Mouse (Mus musculus): ENCODE results near the gene Zfhx3.

The Zfhx3 gene

DNA sequence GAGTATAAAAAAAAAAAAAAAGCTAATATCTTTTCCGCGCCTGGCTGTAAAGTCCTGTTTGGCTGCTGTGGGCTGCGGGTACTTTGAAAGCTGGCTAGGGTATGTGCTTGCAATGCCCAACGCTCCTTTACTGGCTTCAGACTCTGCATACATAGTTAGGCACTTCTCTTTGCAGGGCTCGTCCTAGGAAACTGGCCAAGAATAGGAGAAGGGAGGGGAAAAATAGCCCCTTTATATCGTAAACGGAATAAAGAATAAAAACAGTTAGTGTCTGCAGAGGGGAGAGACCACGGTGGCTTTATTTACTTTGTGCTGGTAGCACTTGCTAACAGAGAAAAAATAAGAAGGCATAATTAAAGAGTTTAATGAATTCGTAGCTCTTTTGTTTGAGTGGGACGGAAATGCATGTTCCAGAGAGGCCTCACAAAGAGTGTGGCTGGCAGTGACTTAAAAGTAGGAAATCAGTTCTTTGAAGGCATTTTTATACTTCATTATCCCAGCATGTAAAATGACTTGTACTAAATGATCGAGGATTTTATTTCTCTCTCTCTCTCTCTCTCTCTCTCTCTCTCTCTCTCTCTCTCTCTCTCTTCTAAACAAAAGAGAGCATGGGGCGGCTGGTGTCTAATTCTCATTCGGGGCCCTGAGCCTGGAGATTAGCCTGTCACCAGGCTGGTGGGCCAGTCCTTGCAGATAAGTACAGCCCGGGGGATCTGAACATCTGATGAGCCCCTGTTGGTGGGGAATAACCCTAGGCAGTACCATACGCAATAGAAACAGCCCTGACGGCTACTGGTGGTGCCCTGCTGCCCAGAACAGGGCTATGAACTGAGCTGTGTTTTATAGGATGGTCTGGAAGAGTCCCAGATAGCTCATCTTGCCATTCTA is 159.8 kb downstream of the Zfhx3 start:
- no peak for DNase-seq

DNA sequence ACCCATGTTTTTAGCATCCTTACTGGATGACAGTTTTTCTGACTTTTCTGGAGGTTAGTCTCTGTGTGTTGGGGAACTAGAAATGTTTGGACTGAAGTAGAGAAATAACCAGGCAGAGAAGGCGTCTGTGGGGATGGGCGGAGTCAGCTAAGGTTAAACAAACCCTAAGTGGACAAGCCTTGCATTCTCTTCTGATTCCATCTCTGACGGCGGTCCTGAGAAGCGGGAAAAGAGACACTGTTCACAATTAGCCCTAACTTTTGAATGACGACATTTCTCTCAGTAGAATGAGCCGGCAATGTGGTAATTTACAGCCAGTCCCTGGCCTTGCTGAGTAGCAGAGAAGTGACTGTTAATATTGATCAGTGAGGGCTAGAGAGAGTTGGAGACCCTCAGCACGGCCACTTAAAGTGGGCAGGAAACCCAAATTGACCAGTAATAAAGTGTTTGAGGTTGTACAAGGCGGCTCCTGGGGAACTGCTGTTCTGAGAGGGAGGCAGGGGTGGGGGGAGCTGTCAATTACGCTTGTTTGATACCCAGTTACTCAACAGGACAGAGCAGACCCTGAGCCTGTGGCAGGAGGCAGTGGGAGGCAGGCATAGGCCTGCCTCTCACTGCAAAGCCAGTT is 162.1 kb downstream of the Zfhx3 start:
- DNase-seq, result no peak

- DNase-seq, result no peak
Observed at GRCm38 (mm10) chr8:108125053-108125452, 182.6 kb downstream of the Zfhx3 start.

DNA sequence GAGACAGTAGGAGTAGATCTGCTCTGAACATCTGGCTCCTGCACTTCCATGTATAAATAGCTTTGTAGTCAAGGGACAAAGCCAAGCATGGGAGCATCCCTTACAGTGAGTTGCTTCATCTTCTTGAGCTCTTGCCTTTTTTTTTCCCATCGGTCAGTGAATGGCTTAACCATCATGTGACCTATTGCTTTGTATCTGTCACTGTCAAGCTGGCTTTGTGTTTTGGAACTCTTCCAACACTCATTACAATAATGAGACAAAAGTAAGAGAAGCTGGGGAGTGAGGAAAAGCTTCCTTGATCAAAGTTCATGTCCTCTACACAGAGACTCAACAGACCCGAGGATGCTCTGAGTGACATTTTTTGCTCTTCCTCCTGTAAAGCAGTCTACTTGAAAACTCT is 183.0 kb downstream of the Zfhx3 start:
- DNase-seq, result no peak

GRCm38 (mm10) chr8:108146536-108146935 is 204.1 kb downstream of the Zfhx3 start:
- no peak for DNase-seq

GRCm38 (mm10) chr8:108148599-108149249 is 206.3 kb downstream of the Zfhx3 start:
- DNase-seq, result no peak

GRCm38 (mm10) chr8:108170804-108171203 is 228.4 kb downstream of the Zfhx3 start:
- DNase-seq, result no peak

DNA sequence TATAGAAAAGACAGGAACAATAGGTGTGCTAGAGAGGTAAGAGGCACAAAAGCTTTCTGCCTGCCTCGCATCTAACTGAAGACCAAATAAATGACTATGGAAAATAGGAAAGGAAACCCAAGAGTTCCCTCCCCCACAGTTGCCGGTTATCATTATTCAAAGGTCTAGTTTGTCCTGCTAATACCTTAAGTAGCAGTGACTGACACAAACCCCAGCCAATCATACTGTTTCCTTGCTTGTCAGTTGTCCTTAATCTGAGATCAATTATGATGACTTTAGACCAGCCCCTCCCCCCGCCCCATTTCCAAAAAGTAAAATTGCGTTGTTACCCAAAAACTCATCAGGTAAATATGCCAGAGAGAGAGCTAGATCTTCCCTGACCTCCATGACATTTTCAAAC is 240.9 kb downstream of the Zfhx3 start:
- DNase-seq, result no peak

DNA sequence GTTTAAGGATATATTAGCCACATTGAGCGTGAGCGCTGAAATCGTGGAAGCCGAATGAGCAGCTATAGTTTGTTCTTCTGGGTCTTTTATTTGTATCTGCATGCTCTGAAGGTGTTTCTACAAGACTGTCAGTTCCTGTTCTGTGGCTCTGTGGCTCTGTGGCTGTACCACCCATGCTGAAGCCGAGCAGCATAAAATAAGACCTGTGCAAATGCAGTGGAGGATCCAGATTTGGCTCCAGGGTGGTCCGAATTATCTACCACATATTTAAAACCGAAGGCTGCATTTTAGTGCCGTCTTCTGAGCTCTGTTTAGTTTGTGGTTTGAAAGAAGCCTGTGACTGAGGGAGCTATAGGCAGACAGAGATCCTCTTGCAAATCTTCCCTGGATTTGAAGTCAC is 241.5 kb downstream of the Zfhx3 start:
- no peak for DNase-seq

GRCm38 (mm10) chr8:108186289-108186688 is 243.8 kb downstream of the Zfhx3 start:
- DNase-seq, result no peak

DNA sequence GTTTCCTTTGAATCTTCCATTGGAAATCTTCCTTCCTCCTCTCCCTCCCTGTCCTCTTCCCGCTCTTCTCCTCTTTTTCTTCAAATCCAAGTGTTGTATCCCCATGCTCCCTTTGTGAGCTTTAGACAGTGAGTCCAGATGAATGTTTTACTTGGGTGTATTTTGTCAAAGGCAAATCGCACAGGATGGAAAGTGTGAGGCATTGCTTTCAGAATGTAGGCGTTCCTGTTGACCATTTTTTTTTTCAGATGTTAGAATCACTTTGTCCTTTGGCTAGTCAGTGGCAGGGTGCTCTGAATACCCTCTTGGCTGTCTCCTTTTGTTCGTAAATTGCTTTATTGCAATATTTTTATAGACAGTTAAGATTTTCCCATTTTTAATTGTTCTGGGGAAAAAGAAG is 245.6 kb downstream of the Zfhx3 start:
- no peak for DNase-seq

- DNase-seq, result peak in 1 of 2 experiments; percentile 1
Observed at GRCm38 (mm10) chr8:108194571-108194970, 252.1 kb downstream of the Zfhx3 start.

DNA sequence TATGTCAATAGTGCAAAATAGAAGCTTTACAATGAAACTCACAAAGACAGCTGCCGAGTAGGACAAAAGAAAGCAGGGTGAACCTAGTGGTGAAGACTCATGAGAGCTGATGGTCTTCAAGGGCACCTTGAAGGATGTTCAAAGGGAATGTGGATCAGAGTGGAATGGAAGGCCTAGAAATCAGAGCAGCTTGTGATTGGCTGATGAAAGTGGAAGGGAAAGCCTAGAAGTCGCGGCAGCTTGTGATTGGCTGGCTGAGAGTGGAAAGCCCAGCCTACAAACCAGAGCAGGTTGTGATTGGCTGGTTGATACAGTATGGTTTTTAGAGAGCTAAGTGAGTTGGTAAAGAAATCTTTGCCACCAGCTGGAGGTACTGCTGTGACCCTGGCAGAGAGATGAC is 272.6 kb downstream of the Zfhx3 start:
- no peak for DNase-seq

- DNase-seq, result no peak
Observed at GRCm38 (mm10) chr8:108218171-108218840, 275.9 kb downstream of the Zfhx3 start.

DNA sequence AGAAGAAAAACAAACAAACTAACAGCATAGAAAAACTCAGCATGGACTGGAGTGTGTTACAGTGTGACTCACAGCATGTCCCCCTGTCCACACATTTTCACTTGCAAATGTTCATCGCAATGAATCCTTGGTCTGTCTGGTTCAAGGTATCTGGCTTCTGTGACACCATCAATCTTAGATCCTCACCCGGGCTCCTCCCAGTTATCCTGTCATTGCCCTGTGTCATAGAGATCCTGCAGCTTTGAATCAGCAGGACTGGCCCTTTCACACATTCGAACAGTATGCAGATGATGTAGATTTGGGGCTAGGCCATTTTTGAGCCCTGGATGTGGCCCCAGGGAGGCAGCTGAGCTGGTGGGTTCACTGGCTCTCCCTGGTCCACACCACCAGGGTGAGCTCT is 278.1 kb downstream of the Zfhx3 start:
- no peak for DNase-seq

DNA sequence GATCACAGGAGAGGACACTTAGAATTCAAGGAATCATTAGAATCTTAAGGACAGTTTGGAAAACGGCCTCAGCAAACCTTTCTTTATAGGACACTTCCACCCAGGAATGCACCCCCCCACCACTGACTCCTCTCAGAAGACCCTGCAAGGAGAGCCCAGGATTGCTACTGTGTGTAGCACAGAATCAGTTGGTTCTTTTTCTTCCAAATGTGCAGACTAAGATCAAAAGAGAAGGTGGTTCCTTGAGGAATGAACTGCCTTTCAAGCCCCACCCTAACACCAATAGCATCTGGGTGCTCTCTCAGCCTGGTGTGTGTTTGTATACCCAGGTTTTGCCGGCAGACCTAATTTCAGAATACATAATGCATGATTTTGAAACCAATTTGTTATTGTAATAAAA is 279.6 kb downstream of the Zfhx3 start:
- no peak for DNase-seq

- DNase-seq, result no peak
Observed at GRCm38 (mm10) chr8:108232326-108232725, 289.9 kb downstream of the Zfhx3 start.

- DNase-seq, result no peak
Observed at GRCm38 (mm10) chr8:108234481-108234880, 292.0 kb downstream of the Zfhx3 start.

GRCm38 (mm10) chr8:108236715-108237114 is 294.3 kb downstream of the Zfhx3 start:
- no peak for DNase-seq

DNA sequence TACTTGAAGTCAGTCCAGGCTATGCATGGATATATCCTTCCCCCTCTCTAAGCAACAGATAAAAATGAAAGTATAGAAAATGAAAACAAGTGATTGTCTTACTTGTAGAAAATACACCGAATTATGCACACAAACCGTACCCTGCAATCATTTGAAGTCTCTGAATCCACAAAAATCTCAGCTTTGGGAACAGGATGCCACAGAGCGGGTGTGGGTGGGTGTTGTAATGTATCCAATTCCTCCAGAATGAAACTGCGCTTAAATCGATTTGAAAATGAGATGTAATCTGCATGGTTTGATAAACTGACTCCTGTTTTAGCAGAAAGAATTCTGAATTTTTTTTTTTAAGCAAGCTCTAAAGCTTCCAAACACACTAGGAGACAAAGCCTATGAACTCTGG is 297.1 kb downstream of the Zfhx3 start:
- DNase-seq, result no peak

DNA sequence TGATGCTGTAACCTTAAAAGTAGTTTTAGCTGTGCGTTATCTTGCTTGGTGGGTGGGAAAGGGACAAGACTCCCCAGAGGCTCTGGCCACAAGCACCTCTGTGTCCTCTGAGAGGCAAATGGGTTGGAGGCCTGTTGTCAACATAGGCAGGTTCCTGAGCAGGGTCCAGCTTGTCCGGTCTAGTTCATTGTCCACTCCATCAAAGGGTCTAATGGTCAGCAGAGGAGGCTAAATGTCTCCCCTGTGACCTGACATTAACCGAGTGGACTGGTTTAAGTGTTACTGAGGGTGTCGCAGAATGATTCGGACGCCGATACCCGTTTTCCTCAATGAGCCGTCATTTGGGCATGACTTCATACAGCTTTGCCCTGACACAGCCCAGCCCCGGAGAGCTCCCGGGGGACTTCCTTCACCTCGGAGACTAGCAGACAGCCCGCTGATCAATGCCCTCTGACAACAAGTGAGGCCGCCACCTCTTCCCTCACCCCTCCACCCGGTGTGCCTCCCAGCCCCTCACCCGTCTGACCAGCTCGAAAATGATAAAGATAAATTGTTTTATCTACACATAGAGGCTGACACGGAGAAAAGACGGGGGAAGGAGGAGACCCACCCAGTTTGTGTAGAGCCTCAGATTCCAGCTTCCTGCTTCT is 298.7 kb downstream of the Zfhx3 start:
- DNase-seq, result no peak

GRCm38 (mm10) chr8:108243270-108243669 is 300.8 kb downstream of the Zfhx3 start:
- no peak for DNase-seq

Data from lung, adult 18-20 months (tissue).